Mouse (Mus musculus) liver, embryonic 14.5 days (tissue): ENCODE measurements at regions not wholly inside any gene's neighbourhood (a gene's known extent, or its start where the extent isn't known, plus 50 kb on each side); places are given as distances from the start of the nearest gene placed in this dataset.

Experiments
- CTCF ChIP-seq: IDR thresholded peaks from 2 replicates; pipeline ENCODE4 v1.5.1; 2016; ENCODE audit warnings: antibody characterized with exemption, low read depth, control low read depth
- EP300 ChIP-seq: IDR thresholded peaks from 2 replicates; pipeline ENCODE4 v1.6.1; 2016; ENCODE audit warnings: antibody characterized with exemption, low read depth

DNA sequence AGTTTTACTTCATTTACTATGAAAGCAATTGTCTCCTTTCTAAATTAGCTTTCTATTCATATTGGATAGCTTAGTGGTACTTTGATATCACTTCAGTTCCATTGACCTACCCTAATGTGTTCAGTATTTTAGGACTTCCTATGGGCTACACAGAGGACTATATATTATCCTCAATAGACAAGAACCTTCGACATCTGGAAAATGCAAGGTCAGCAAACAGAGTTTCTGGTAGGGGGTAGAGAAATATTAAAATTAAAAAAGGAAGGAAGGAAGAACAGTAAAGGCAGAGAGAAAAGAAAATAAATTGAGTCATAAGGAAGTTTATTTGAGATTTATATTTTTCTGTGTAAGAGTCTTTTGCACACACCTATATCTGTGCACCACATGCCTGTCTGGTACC, 107.4 kb upstream of the Insig1 start:
- TF ChIP-seq CTCF (no peak), EP300 (no peak)
